Mouse (Mus musculus) thymus, adult 2 months (tissue): Measurements from ENCODE around the gene E130114P18Rik. TPM values are rescaled to one million over a fixed set of nuclear protein-coding genes. Genes with fewer than 3 reads are reported as not detected.

Experiments used
- DNase-seq: peaks from one replicate; pipeline ENCODE4 v3.0.0; 2021
- H3K27ac ChIP-seq: fragments of 200-500 bp; 2 replicates; pipeline ENCODE4 v1.5.1; 2012; ENCODE audit warnings: low read length, control low read depth; ENCODE audit not compliant: control insufficient read depth, insufficient read depth
- H3K27me3 ChIP-seq: fragments of 200-500 bp; 2 replicates; pipeline ENCODE4 v1.6.1; 2012; ENCODE audit warnings: mild to moderate bottlenecking, low read length, moderate library complexity, mixed read lengths; ENCODE audit not compliant: control insufficient read depth, insufficient read depth
- H3K36me3 ChIP-seq: fragments of 200-500 bp; 2 replicates; pipeline ENCODE4 v1.6.1; 2012; ENCODE audit warnings: mild to moderate bottlenecking, low read length, moderate library complexity; ENCODE audit not compliant: control insufficient read depth, insufficient read depth
- H3K4me1 ChIP-seq: fragments of 200-500 bp; replicated peaks from 2 replicates; pipeline ENCODE4 v1.6.1; 2012; ENCODE audit warnings: low read length; ENCODE audit not compliant: control insufficient read depth, insufficient read depth
- H3K4me3 ChIP-seq: fragments of 200-500 bp; 2 replicates; pipeline ENCODE4 v1.5.1; 2012; ENCODE audit warnings: mild to moderate bottlenecking, low read length, control low read depth, moderate library complexity; ENCODE audit not compliant: control insufficient read depth, insufficient read depth
- CTCF ChIP-seq: fragments of 200-500 bp; IDR thresholded peaks from 2 replicates; pipeline ENCODE4 v1.5.1; 2012; ENCODE audit warnings: mild to moderate bottlenecking, control low read depth, low read length, moderate library complexity, borderline replicate concordance; ENCODE audit not compliant: control insufficient read depth, poor library complexity, insufficient read depth; ENCODE audit errors: extremely low read depth
- POLR2A ChIP-seq: fragments of 200-500 bp; IDR thresholded peaks from 2 replicates; pipeline ENCODE4 v1.6.1; 2012; ENCODE audit warnings: mild to moderate bottlenecking, low read length, control low read depth, moderate library complexity; ENCODE audit not compliant: control insufficient read depth, poor library complexity, insufficient read depth; ENCODE audit errors: extremely low read depth
- WGBS: fragments of 180-500 bp; shearing (Covaris S2); methylation state at CpG from one replicate; pipeline ENCODE4 v1.1.7; 2018; 5-methylcytosine and 5-hydroxymethylcytosine counted together
- polyA plus RNA-seq: library from polyadenylated mRNA; depleted of rRNA; stranded (reverse); fragments of >200 nt; gene quantifications from 2 replicates; pipeline ENCODE4 v1.2.3, GENCODE M21; 2012

The E130114P18Rik gene
- polyA plus RNA-seq, 1 experiment = 0.09 TPM

- DNase-seq = no peak
- Histone ChIP-seq H3K4me1 (peaks cover 2% of the 10 kb centered on the region; the same call in 1 of the 2 replicates), H3K27ac (no peak overlapping the region), H3K4me3 (no peak overlapping the region), H3K36me3 (no peaks in the 10 kb centered on the region), H3K27me3 (no peaks in the 10 kb centered on the region)
- no peak for TF ChIP-seq CTCF
- TF ChIP-seq POLR2A = no peak
- WGBS = 97% methylated on average over 1 of the region's 1 CpGs
These were observed 170.7 kb downstream of the E130114P18Rik start for GRCm38 (mm10) chr4:97607169-97607568.

GRCm38 (mm10) chr4:97606524-97606923 is 171.4 kb downstream of the E130114P18Rik start:
- Histone ChIP-seq H3K36me3 (no peaks in the 10 kb centered on the region), H3K4me3 (no peak overlapping the region), H3K27ac (no peak overlapping the region), H3K27me3 (no peaks in the 10 kb centered on the region), H3K4me1 (peaks cover 2% of the 10 kb centered on the region; the same call in 1 of the 2 replicates)
- WGBS = 97% methylated on average over 8 of the region's 8 CpGs
- no peak for TF ChIP-seq CTCF
- no peak for TF ChIP-seq POLR2A
- DNase-seq = no peak

GRCm38 (mm10) chr4:97602579-97602978 is 175.3 kb downstream of the E130114P18Rik start:
- H3K4me3 ChIP-seq = no peak overlapping the region
- H3K27ac ChIP-seq = no peak overlapping the region
- no peak for DNase-seq
- no peaks in the 10 kb centered on the region for H3K36me3 ChIP-seq
- TF ChIP-seq CTCF (no peak), POLR2A (no peak)
- peaks cover 2% of the 10 kb centered on the region; the same call in 1 of the 2 replicates for H3K4me1 ChIP-seq
- H3K27me3 ChIP-seq = no peaks in the 10 kb centered on the region
- 76% methylated on average over 4 of the region's 4 CpGs for WGBS

GRCm38 (mm10) chr4:97600875-97601835 is 176.7 kb downstream of the E130114P18Rik start:
- 68% methylated on average over 8 of the region's 8 CpGs for WGBS
- H3K27ac ChIP-seq = no peak overlapping the region
- TF ChIP-seq POLR2A = no peak
- no peak for TF ChIP-seq CTCF
- no peaks in the 10 kb centered on the region for H3K36me3 ChIP-seq
- no peak overlapping the region for H3K4me3 ChIP-seq
- DNase-seq = no peak
- no peaks in the 10 kb centered on the region for H3K27me3 ChIP-seq
- peaks cover 2% of the 10 kb centered on the region; the same call in 1 of the 2 replicates for H3K4me1 ChIP-seq

GRCm38 (mm10) chr4:97597443-97597842 is 180.4 kb downstream of the E130114P18Rik start:
- H3K36me3 ChIP-seq = no peaks in the 10 kb centered on the region
- 93% methylated on average over 1 of the region's 1 CpGs for WGBS

GRCm38 (mm10) chr4:97596348-97596747 is 181.5 kb downstream of the E130114P18Rik start:
- no peaks in the 10 kb centered on the region for H3K27me3 ChIP-seq
- H3K4me1 ChIP-seq = no peaks in the 10 kb centered on the region
- H3K27ac ChIP-seq = no peak overlapping the region
- no peak for DNase-seq
- TF ChIP-seq CTCF = no peak
- 96% methylated on average over 9 of the region's 9 CpGs for WGBS
- H3K36me3 ChIP-seq = no peaks in the 10 kb centered on the region
- H3K4me3 ChIP-seq = no peak overlapping the region

More at GRCm38 (mm10) chr4:97597443-97597842, 180.4 kb downstream of the E130114P18Rik start:
- H3K27me3 ChIP-seq = no peaks in the 10 kb centered on the region
- H3K4me3 ChIP-seq = no peak overlapping the region
- DNase-seq = no peak
- H3K4me1 ChIP-seq = no peaks in the 10 kb centered on the region
- H3K27ac ChIP-seq = no peak overlapping the region
- TF ChIP-seq POLR2A (no peak), CTCF (no peak)
